Comparison of ENCODE assay signal across 8 mouse cellular contexts in the genomic region with DNA sequence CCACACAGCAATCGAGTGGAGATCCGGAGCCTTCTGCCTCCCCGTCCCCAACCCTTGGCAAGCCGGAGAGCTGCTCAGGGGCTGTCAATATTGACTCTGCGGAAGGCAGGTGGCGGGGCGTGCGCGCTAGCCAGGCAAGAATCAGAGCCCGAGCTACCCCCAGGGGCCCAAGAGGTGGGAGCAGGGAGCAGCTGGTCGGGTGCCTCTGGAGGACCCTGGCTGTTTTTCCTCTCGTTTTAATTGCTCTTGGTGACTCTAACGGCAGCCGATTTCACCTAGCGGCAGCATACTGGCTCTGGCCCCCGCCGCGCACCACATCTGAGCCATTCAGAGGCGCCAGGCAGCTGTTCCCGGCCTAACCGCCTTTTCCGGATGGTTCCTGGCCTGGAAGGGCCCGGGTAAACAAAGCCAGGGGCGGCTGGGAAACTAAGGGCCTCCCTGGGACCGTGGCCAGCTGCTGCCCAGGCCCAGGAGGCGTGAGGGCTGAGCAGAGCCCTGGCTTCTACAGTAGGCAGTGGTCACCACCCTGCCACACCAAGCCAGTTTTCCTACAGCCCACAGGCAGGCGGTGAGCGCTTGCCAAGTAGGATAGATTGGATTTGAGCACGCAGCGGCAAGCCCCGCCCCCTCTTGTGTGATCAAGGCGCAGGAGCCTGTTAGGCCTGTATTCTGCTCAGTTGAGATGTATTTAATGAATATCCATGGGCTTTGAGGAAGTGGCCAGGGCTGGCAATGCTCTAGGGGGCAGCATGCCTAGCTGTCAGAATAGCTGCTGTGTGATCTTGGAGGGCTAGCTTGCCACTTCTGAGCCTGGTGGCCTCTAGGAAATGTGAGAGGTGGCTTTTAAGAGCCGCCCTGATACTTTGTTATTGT.
DNase-seq lines count a peak whose midpoint lies in the region; ATAC-seq and TF ChIP-seq lines count a peak whose summit lies in the region.

No protein-coding gene starts in this region.

- no peak for TF ChIP-seq POLR2A in CH12.LX (IDR thresholded peaks at IDR 0.05; ENCODE audit: low read depth, low read length)
- TF ChIP-seq POLR2A in bone marrow macrophage, adult 2 months (IDR thresholded peaks at IDR 0.05; ENCODE audit: borderline replicate concordance, low read depth, low read length), result no peak

- H3K4me3 ChIP-seq in CH12.LX (replicated peaks in 1 of 3; ENCODE audit: low read depth in 2 of 3, low read length in 2 of 3, poor library complexity in 1 of 3), result no peak overlapping the region
- no peak overlapping the region for H3K4me3 ChIP-seq in bone marrow macrophage, adult 2 months (ENCODE audit: insufficient read depth, low read length)
- no peak overlapping the region for H3K4me3 ChIP-seq in forebrain, embryonic 11.5 days (ENCODE audit: low read depth, low read length)
- no peak overlapping the region for H3K4me3 ChIP-seq in heart, postnatal 0 days (ENCODE audit: low read depth, low read length)
- peak overlapping the region; percentile 16 for H3K4me3 ChIP-seq in lung, embryonic 15.5 days

- 5% methylated on average over 33 of the region's 33 CpGs for WGBS in forebrain, embryonic 11.5 days
- WGBS in heart, postnatal 0 days, result 10% methylated on average over 33 of the region's 33 CpGs
- WGBS in lung, embryonic 15.5 days, result 3% methylated on average over 33 of the region's 33 CpGs

- TF ChIP-seq RAD21 in CH12.LX (IDR thresholded peaks at IDR 0.05; ENCODE audit: low read depth, low read length), result peak; percentile 22

- H3K36me3 ChIP-seq in CH12.LX (replicated peaks in 1 of 2; ENCODE audit: control insufficient read depth in 1 of 2, insufficient read depth in 1 of 2, low read length in 1 of 2), result no peaks in the 10 kb centered on the region
- H3K36me3 ChIP-seq in forebrain, embryonic 11.5 days (ENCODE audit: control insufficient read depth, insufficient read depth, low read length), result no peaks in the 10 kb centered on the region
- H3K36me3 ChIP-seq in heart, postnatal 0 days (replicated peaks; ENCODE audit: control insufficient read depth, insufficient read depth, low read length), result no peaks in the 10 kb centered on the region
- H3K36me3 ChIP-seq in lung, embryonic 15.5 days, result no peaks in the 10 kb centered on the region

- peaks cover 22% of the 10 kb centered on the region for H3K27me3 ChIP-seq in CH12.LX (replicated peaks)
- no peaks in the 10 kb centered on the region for H3K27me3 ChIP-seq in forebrain, embryonic 11.5 days (ENCODE audit: control insufficient read depth, insufficient read depth, low read length)
- no peaks in the 10 kb centered on the region for H3K27me3 ChIP-seq in heart, postnatal 0 days (ENCODE audit: control insufficient read depth, insufficient read depth, low read length)
- no peaks in the 10 kb centered on the region for H3K27me3 ChIP-seq in lung, embryonic 15.5 days

- H3K4me2 ChIP-seq in CH12.LX (ENCODE audit: insufficient read depth, low read depth, poor library complexity, severe bottlenecking), result no peak overlapping the region
- peak overlapping the region; percentile 40; the same call in 1 of the 2 replicates for H3K4me2 ChIP-seq in forebrain, embryonic 11.5 days (ENCODE audit: low read depth, low read length, severe bottlenecking)
- H3K4me2 ChIP-seq in heart, postnatal 0 days (ENCODE audit: low read depth, low read length), result peak overlapping the region; percentile 50
- H3K4me2 ChIP-seq in lung, embryonic 15.5 days, result peak overlapping the region; percentile 52

- no peak overlapping the region for H3K27ac ChIP-seq in CH12.LX (ENCODE audit: insufficient read depth, low read depth)
- no peak overlapping the region for H3K27ac ChIP-seq in bone marrow macrophage, adult 2 months (ENCODE audit: insufficient read depth, low read depth, low read length)
- peak overlapping the region; percentile 98 for H3K27ac ChIP-seq in forebrain, embryonic 11.5 days (ENCODE audit: low read depth, low read length)
- H3K27ac ChIP-seq in heart, postnatal 0 days (ENCODE audit: low read depth), result peak overlapping the region; percentile 83
- H3K27ac ChIP-seq in lung, embryonic 15.5 days, result peak overlapping the region; percentile 99

- dilution Hi-C loops in CH12.LX (cut with MboI; ENCODE audit: extremely low pct_ligation_motif_present, extremely low pct_unique_long_range_greater_than_20kb, low sequenced_read_pairs), result no loop called here

- no peaks in the 10 kb centered on the region for H3K79me2 ChIP-seq in CH12.LX (replicated peaks; ENCODE audit: control insufficient read depth, extremely low read depth, insufficient read depth, poor library complexity, severe bottlenecking)

- no peaks in the 10 kb centered on the region for H3K9me3 ChIP-seq in CH12.LX (replicated peaks; ENCODE audit: low read length)
- H3K9me3 ChIP-seq in forebrain, embryonic 11.5 days (ENCODE audit: control insufficient read depth, low read length), result no peaks in the 10 kb centered on the region
- no peaks in the 10 kb centered on the region for H3K9me3 ChIP-seq in heart, postnatal 0 days (replicated peaks; ENCODE audit: control insufficient read depth, low read length)
- no peaks in the 10 kb centered on the region for H3K9me3 ChIP-seq in lung, embryonic 15.5 days

- H3K4me1 ChIP-seq in CH12.LX (ENCODE audit: control insufficient read depth in 1 of 2, insufficient read depth in 2 of 2), result peaks cover 3 to 35% of the 10 kb centered on the region in 2 experiments
- H3K4me1 ChIP-seq in bone marrow macrophage, adult 2 months (ENCODE audit: control insufficient read depth, insufficient read depth, low read length), result 0 out of 2 replicates have a peak, but pooled peaks cover 2% of the 10 kb centered on the region
- H3K4me1 ChIP-seq in forebrain, embryonic 11.5 days (replicated peaks; ENCODE audit: control insufficient read depth, insufficient read depth, low read length), result peaks cover 48% of the 10 kb centered on the region
- H3K4me1 ChIP-seq in heart, postnatal 0 days (ENCODE audit: control insufficient read depth, insufficient read depth), result peaks cover 28% of the 10 kb centered on the region
- H3K4me1 ChIP-seq in lung, embryonic 15.5 days, result peaks cover 90% of the 10 kb centered on the region

- ATAC-seq in forebrain, embryonic 11.5 days (replicated peaks; ENCODE audit: low FRiP score), result peak; percentile 82
- peak; percentile 84 for ATAC-seq in heart, postnatal 0 days (ENCODE audit: insufficient read depth, low read depth)
- ATAC-seq in lung, embryonic 15.5 days (ENCODE audit: borderline replicate concordance, extremely low read depth, low FRiP score, low TSS enrichment), result peak; percentile 89

- no peak overlapping the region for H3K9ac ChIP-seq in CH12.LX (ENCODE audit: insufficient read depth, low read depth)
- peak overlapping the region; percentile 58 for H3K9ac ChIP-seq in forebrain, embryonic 11.5 days (ENCODE audit: low read length)
- H3K9ac ChIP-seq in heart, postnatal 0 days (replicated peaks; ENCODE audit: low read depth, low read length), result peak overlapping the region; percentile 55
- H3K9ac ChIP-seq in lung, embryonic 15.5 days, result peak overlapping the region; percentile 43

- DNase-seq in CH12.LX (ENCODE audit: extremely low read depth), result peak; percentile 18
- peak; percentile 90 for DNase-seq in forebrain, embryonic 11.5 days (ENCODE audit: low spot score)
- peak; percentile 76 for DNase-seq in heart, postnatal 0 days (ENCODE audit: low spot score)
- DNase-seq in kidney, postnatal 36 days, result peak; percentile 89 to 93
- DNase-seq in ovary, postnatal 14 days (ENCODE audit: low spot score), result peak; percentile 65
- DNase-seq in urinary bladder, adult 2 months (ENCODE audit: low spot score), result peak; percentile 73

- in situ Hi-C loops in CH12.LX (cut with MboI; ENCODE audit: low pct_ligation_motif_present, low pct_unique_long_range_greater_than_20kb, low sequenced_read_pairs), result no loop called here

- TF ChIP-seq EP300 in CH12.LX (IDR thresholded peaks at IDR 0.05; ENCODE audit: low read length), result no peak
- TF ChIP-seq EP300 in heart, postnatal 0 days (IDR thresholded peaks at IDR 0.05; ENCODE audit: low read depth), result 0 out of 2 replicates have a peak, but pooled peaks have one; percentile 32

- TF ChIP-seq CTCF in CH12.LX (conservative IDR thresholded peaks at IDR 0.05 in 1 of 2, IDR thresholded peaks at IDR 0.05 in 1 of 2; ENCODE audit: low read depth in 2 of 2, low read length in 2 of 2), result peak in 1 of 2 experiments; percentile 50; a peak in 1 of 4 replicates
- peak; percentile 39 for TF ChIP-seq CTCF in bone marrow macrophage, adult 2 months (IDR thresholded peaks at IDR 0.05; ENCODE audit: low read depth, low read length)
- TF ChIP-seq CTCF in heart, postnatal 0 days (IDR thresholded peaks at IDR 0.05; ENCODE audit: low read depth), result peak; percentile 30

TF ChIP-seq in CH12.LX, 34 proteins besides CTCF, POLR2A, EP300 and RAD21:
- TF ChIP-seq POLR2AphosphoS2 (IDR thresholded peaks at IDR 0.05; ENCODE audit: low read depth, low read length) (no peak), ELF1 (IDR thresholded peaks at IDR 0.05; ENCODE audit: low read depth, low read length) (peak; percentile 43; the same call in 1 of the 2 replicates)
TF ChIP-seq in CH12.LX: peak in this region for 1.

Comparison
In these comparisons a context has a peak if more than half of its experiments do, and no peak if none do; other contexts are left out.
1. DNase-seq: peak in every context shown above with its lines; median percentile 91 in kidney, postnatal 36 days; 90 in forebrain, embryonic 11.5 days; 76 in heart, postnatal 0 days; 73 in urinary bladder, adult 2 months; 65 in ovary, postnatal 14 days; 18 in CH12.LX.
2. H3K27ac ChIP-seq: peak in forebrain, embryonic 11.5 days (single experiment), heart, postnatal 0 days (single experiment) and lung, embryonic 15.5 days (single experiment); none in CH12.LX (single experiment) and bone marrow macrophage, adult 2 months (single experiment).
3. Peak in every context shown above with its lines, with median percentiles within 50 percentile points of each other: ATAC-seq.